Mouse (Mus musculus) forebrain, embryonic 16.5 days (tissue): ENCODE measurements around the gene Unkl. TPM values are rescaled to one million over a fixed set of nuclear protein-coding genes. Genes with fewer than 3 reads are reported as not detected.
"Not testable (repeated sequence)": the region's sequence is repeated elsewhere in the genome, so short reads cannot be mapped to it uniquely, and the experiment has no call there.

Experiments used
- ATAC-seq: fragments of 200-750 bp; cut with Nextera tagmentation; 2 replicates; pipeline ENCODE4 v1.8.0; 2017; ENCODE audit warnings: mild to moderate bottlenecking, moderate library complexity
- H3K27ac ChIP-seq: fragments of 300-500 bp; sonication (generic); 2 replicates; pipeline ENCODE4 v1.5.1; 2014; ENCODE audit warnings: low read length, control low read depth
- H3K27me3 ChIP-seq: fragments of 300-500 bp; sonication (generic); replicated peaks from 2 replicates; pipeline ENCODE4 v1.6.1; 2014; ENCODE audit warnings: low read length; ENCODE audit not compliant: control insufficient read depth, insufficient read depth
- H3K36me3 ChIP-seq: fragments of 300-500 bp; sonication (generic); 2 replicates; pipeline ENCODE4 v1.6.1; 2014; ENCODE audit not compliant: control insufficient read depth, insufficient read depth
- H3K4me1 ChIP-seq: fragments of 300-500 bp; sonication (generic); replicated peaks from 2 replicates; pipeline ENCODE4 v1.6.1; 2014; ENCODE audit warnings: low read length; ENCODE audit not compliant: control insufficient read depth, insufficient read depth
- H3K4me2 ChIP-seq: fragments of 300-500 bp; sonication (generic); 2 replicates; pipeline ENCODE4 v1.6.1; 2014; ENCODE audit warnings: mild to moderate bottlenecking, low read length, control low read depth
- H3K4me3 ChIP-seq: fragments of 300-500 bp; sonication (generic); replicated peaks from 2 replicates; pipeline ENCODE4 v1.5.1; 2014; ENCODE audit warnings: mild to moderate bottlenecking, low read length, control low read depth
- H3K9ac ChIP-seq: fragments of 300-500 bp; sonication (generic); replicated peaks from 2 replicates; pipeline ENCODE4 v1.6.1; 2014; ENCODE audit warnings: low read depth, low read length, control low read depth
- H3K9me3 ChIP-seq: fragments of 300-500 bp; sonication (generic); 2 replicates; pipeline ENCODE4 v1.6.1; 2016; ENCODE audit warnings: low read length; ENCODE audit not compliant: control insufficient read depth
- WGBS: fragments of 180-500 bp; shearing (Covaris S2); extraction: QIAGEN DNeasy Blood & Tissue Kit; methylation state at CpG from one replicate; pipeline ENCODE4 v1.1.7; 2014; 5-methylcytosine and 5-hydroxymethylcytosine counted together
- polyA plus RNA-seq: library from polyadenylated mRNA; unstranded; fragments of >200 nt; fragmentation: Nextera tagmentation; extraction: Ambion mirVana; gene quantifications from 2 replicates; pipeline ENCODE4 v1.2.1, GENCODE M21; 2015

The Unkl gene
- polyA plus RNA-seq, 1 experiment from 2014 or later: 15.2 TPM

- Histone ChIP-seq H3K9me3 (no peaks in the 10 kb centered on the region), H3K9ac (no peak overlapping the region), H3K27ac (no peak overlapping the region), H3K36me3 (peaks cover 2% of the 10 kb centered on the region), H3K27me3 (no peaks in the 10 kb centered on the region), H3K4me2 (no peak overlapping the region), H3K4me3 (no peak overlapping the region), H3K4me1 (peaks cover 7% of the 10 kb centered on the region; the same call in 1 of the 2 replicates)
- 92% methylated on average over 7 of the region's 7 CpGs for WGBS
- no peak for ATAC-seq
Measured at GRCm38 (mm10) chr17:25224586-25225222, 36.5 kb downstream of the Unkl start.

- Histone ChIP-seq H3K36me3 (peaks cover 6% of the 10 kb centered on the region), H3K4me1 (peaks cover 7% of the 10 kb centered on the region; the same call in 1 of the 2 replicates), H3K9me3 (no peaks in the 10 kb centered on the region), H3K4me2 (no peak overlapping the region), H3K4me3 (no peak overlapping the region), H3K27me3 (no peaks in the 10 kb centered on the region), H3K9ac (no peak overlapping the region), H3K27ac (no peak overlapping the region)
- no peak for ATAC-seq
- WGBS: 85% methylated on average over 4 of the region's 4 CpGs
Measured at GRCm38 (mm10) chr17:25225659-25226058, 37.5 kb downstream of the Unkl start.

- no peak for ATAC-seq
- Histone ChIP-seq H3K9me3 (no peaks in the 10 kb centered on the region), H3K4me3 (no peak overlapping the region), H3K36me3 (peaks cover 12% of the 10 kb centered on the region), H3K27ac (no peak overlapping the region), H3K9ac (no peak overlapping the region), H3K4me1 (no peaks in the 10 kb centered on the region), H3K4me2 (no peak overlapping the region), H3K27me3 (no peaks in the 10 kb centered on the region)
- 90% methylated on average over 5 of the region's 5 CpGs for WGBS
Measured at GRCm38 (mm10) chr17:25227991-25228390, 39.8 kb downstream of the Unkl start.

GRCm38 (mm10) chr17:25230014-25230655 lies 41.9 kb downstream of the Unkl start:
- H3K4me2 ChIP-seq, H3K27ac ChIP-seq, H3K27me3 ChIP-seq, H3K9me3 ChIP-seq, H3K4me3 ChIP-seq, H3K9ac ChIP-seq, H3K4me1 ChIP-seq: not testable (repeated sequence)
- WGBS: 75% methylated on average over 14 of the region's 17 CpGs
- H3K36me3 ChIP-seq: peaks cover 15% of the 10 kb centered on the region
- ATAC-seq: 0 out of 2 replicates have a peak, but pooled peaks have one; percentile 54

GRCm38 (mm10) chr17:25230700-25231099 lies 42.5 kb downstream of the Unkl start:
- H3K36me3 ChIP-seq: peaks cover 21% of the 10 kb centered on the region
- no peaks in the 10 kb centered on the region for H3K9me3 ChIP-seq
- 100% methylated on average over 3 of the region's 3 CpGs for WGBS
- no peak overlapping the region for H3K4me2 ChIP-seq
- no peak for ATAC-seq
- no peak overlapping the region for H3K9ac ChIP-seq
- no peaks in the 10 kb centered on the region for H3K27me3 ChIP-seq
- H3K4me3 ChIP-seq: no peak overlapping the region
- no peak overlapping the region for H3K27ac ChIP-seq
- no peaks in the 10 kb centered on the region for H3K4me1 ChIP-seq

GRCm38 (mm10) chr17:25231621-25232020 lies 43.4 kb downstream of the Unkl start:
- H3K27ac ChIP-seq, H3K9ac ChIP-seq, H3K27me3 ChIP-seq, H3K4me3 ChIP-seq, H3K9me3 ChIP-seq, H3K4me1 ChIP-seq, H3K4me2 ChIP-seq: not testable (repeated sequence)
- 91% methylated on average over 4 of the region's 11 CpGs for WGBS
- peaks cover 24% of the 10 kb centered on the region for H3K36me3 ChIP-seq
- ATAC-seq: 0 out of 2 replicates have a peak, but pooled peaks have one; percentile 59

GRCm38 (mm10) chr17:25235635-25236034 lies 47.4 kb downstream of the Unkl start:
- H3K36me3 ChIP-seq: peaks cover 18% of the 10 kb centered on the region
- H3K4me1 ChIP-seq: peaks cover 8% of the 10 kb centered on the region
- H3K4me3 ChIP-seq: no peak overlapping the region
- no peak for ATAC-seq
- no peak overlapping the region for H3K4me2 ChIP-seq
- no peak overlapping the region for H3K27ac ChIP-seq
- WGBS: 87% methylated on average over 9 of the region's 9 CpGs
- no peaks in the 10 kb centered on the region for H3K27me3 ChIP-seq
- H3K9me3 ChIP-seq: no peaks in the 10 kb centered on the region
- no peak overlapping the region for H3K9ac ChIP-seq

GRCm38 (mm10) chr17:25239695-25240636 lies 51.8 kb downstream of the Unkl start, which contains the start of the genes Gnptg and Tsr3:
Gnptg (minus strand) TSS chr17:25240124.
Tsr3 (plus strand) TSS chr17:25240170.
- peak within 1 kb of the TSS; percentile 99 for H3K4me2 ChIP-seq
- H3K9ac ChIP-seq: peak within 1 kb of the TSS; percentile 96
- WGBS: under 1% methylated on average over 80 of the region's 80 CpGs
- no peaks in the 10 kb centered on the region for H3K9me3 ChIP-seq
- H3K27me3 ChIP-seq: no peaks in the 10 kb centered on the region
- peak within 1 kb of the TSS; percentile 83 for H3K27ac ChIP-seq
- peak within 1 kb of the TSS; percentile 98 for H3K4me3 ChIP-seq
- peak; percentile 85 for ATAC-seq
- peaks cover 27% of the 10 kb centered on the region for H3K36me3 ChIP-seq
- peaks cover 18% of the 10 kb centered on the region for H3K4me1 ChIP-seq
